Mouse (Mus musculus): ENCODE results near the gene Tubgcp4.
A peak's percentile ranks its signal among the peaks of the same experiment; 100 is the strongest.

The Tubgcp4 gene

DNA sequence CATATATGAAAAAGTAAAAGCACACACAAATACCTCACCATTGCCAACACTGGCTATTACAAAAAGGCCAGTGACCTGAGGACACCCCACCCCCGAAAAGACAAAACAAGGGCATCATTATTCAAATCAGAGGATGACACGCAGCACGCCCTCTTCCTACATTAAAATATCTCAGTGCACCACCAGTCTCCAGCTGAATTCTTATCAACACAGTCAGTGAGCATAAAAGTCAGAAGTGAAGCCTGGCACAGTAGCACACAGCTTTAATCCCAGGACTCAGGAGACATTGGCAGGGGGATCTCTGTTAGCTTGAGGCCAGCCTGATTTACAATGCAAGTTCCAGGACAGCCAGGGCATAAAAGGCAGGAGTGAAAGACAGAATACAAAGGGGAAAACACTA lies 36.1 kb downstream of the Tubgcp4 start:
- no peak for DNase-seq

DNA sequence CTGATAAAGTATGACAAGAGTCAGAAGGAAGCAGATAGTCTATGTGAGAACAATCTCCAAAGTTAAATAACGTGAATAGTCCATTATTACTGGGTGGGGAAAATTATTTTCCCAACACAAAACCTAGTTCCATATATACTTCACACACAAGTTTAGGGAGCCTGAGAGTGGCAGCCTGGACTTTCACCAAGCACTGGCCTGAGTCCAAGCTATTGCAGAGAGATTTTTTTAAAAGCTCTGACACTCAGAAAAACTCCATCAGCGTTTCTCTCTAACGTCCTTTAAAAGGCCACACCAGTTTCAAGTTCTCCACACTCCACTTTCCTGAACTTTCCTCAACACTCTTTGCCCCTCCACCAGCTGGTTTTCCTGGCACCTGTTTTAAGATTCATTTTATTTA lies 44.0 kb downstream of the Tubgcp4 start:
- peak; percentile 11 to 17 for DNase-seq

DNA sequence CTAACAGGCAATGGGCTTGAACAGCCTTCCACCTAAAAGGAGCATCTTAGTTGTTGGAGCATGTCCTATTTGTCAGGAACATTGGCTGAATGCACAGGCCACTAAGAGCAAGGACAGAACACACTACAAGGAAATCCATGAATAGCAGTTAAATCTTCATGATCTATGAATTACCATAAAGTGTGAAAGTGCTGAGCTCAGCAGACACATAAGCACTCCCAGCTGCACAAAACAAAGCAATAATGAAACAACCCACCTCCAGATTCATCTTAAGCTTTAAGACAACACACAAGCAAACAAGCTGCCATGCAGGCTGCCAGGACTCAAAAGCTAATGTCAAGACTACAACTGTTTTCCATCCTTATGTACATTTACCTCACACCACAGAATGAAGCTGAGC lies 48.7 kb downstream of the Tubgcp4 start:
- no peak for DNase-seq

DNA sequence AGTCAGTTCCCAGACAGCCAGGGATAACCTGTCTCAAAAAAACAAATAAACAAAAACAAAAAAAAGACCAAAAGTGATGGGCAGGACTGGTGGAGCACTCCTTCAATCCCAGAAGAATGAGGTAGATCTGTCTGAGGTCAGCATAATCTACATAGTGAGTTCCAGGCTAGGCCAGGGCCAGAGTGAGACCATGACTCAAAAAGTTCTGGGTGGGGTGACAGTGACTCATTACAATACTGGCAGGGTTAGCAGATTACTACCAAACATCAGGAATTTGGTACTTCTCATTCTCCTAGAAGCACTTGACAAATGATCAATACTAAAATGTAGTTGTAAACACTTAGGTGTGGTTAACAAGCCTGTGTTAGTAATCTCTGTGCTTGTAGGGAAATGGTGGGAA lies 49.5 kb downstream of the Tubgcp4 start:
- DNase-seq = no peak

DNA sequence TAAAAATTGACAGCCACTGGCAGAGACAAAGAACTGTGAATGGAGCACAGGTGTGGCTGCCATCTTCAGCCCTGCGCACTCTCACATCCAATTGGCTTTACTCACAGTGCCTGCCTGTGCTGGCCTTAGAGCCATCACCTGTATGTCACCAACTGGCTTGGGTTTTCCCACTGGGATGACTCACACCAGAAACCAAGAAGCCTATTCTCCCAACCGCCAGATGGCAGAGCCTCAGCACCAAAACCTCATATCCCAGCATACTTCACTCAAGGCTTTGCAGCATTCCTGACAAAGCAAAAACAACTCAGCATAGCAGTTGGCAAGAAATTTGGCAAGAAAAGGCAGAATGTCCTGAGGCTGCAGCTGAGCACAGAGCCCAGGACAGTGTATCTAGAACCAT lies 52.6 kb downstream of the Tubgcp4 start:
- DNase-seq = peak; percentile 81 to 85

DNA sequence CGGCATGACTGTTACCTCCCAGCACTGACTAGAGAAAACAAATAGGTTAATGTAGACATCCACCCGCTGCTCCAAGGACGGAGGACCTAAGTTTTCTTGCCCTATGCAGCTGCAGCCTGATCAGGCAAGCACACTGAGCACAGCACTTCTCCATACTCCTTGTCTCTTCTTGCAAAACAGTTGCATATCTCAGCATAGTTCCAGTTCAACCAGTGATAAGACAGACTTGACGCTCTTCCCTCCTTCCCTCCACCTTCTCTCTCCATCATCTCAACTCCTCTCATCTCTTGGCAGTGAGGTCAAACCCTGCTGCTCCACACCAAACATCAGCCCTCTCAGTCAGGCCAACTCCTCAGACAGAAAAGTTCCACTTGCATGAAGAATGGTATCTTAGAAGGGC lies 57.7 kb downstream of the Tubgcp4 start:
- DNase-seq = no peak

DNA sequence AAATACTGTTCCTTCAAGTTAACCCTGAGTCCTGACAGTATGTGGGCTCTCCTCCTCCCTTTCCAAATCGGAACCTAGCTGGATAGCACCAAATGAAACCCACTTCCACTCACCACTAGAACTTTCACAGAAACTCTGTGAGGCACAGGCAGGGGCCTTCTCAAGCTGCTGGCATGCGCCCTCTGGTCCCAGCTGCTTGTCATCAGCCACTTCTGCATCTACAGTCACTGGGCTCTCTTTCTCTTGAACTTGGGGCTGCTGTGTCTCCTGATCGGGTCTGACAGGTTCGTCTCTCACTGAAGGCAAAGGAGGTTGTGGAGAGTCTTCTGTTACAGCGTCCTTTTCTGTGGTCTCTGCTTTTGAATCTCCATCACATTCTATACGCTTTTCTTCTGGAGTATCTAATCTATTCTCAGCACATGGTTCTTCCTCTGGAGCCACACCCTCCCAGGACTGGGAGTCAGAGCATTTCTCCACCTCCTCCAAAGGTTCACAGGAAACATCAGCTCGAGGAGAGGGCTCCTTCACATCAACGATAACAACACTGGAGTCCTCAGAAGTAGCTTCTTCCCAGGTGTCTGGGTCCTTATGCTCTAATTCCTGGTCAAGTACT lies 65.1 kb downstream of the Tubgcp4 start:
- DNase-seq = no peak

DNA sequence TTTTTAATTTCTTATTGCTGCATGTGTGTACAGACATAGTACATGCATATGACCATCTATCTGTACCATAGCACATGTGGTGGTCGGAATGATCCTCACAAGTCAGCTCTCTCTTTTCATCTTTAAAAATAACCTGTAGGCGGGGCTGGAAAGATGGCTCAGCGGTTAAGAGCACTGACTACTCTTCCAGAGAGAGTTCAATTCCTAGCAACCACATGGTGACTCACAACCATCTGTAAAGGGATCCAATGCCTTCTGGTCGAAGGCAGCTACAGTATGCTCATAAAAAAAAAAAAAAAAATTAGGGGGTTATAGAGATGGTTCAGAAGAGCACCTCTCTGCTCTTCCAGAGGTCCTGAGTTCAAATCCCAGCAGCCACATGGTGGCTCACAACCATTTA lies 69.0 kb downstream of the Tubgcp4 start:
- DNase-seq = no peak

DNA sequence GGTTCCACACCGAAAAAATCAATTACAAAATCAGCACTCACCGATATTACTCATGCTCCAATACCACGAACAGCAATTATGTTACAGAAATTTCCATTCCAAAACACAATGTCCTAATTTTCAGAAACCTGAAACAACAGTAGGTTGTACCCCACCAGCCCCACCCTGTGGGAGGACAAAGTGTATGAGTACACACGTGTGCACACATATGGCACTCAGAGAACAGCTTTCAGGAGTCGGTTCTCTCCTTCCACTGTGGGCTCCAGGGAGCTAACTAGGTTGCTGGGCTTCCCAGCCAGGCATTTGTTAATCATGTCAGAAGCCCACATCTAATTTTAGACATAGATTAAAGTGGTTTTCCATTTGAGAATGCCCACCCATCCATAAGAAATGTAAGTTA lies 73.6 kb downstream of the Tubgcp4 start:
- DNase-seq = no peak

Measured in cerebellum, adult 18-20 months (tissue).